Mouse (Mus musculus) fat pad, adult 2 months (tissue): ENCODE data around the gene Homer2.

Source experiments
- DNase-seq: peaks from one replicate; pipeline ENCODE4 v3.0.0-alpha.2; 2011; ENCODE audit warnings: low read depth, low spot score; ENCODE audit errors: extremely low read depth

Gene Homer2

DNA sequence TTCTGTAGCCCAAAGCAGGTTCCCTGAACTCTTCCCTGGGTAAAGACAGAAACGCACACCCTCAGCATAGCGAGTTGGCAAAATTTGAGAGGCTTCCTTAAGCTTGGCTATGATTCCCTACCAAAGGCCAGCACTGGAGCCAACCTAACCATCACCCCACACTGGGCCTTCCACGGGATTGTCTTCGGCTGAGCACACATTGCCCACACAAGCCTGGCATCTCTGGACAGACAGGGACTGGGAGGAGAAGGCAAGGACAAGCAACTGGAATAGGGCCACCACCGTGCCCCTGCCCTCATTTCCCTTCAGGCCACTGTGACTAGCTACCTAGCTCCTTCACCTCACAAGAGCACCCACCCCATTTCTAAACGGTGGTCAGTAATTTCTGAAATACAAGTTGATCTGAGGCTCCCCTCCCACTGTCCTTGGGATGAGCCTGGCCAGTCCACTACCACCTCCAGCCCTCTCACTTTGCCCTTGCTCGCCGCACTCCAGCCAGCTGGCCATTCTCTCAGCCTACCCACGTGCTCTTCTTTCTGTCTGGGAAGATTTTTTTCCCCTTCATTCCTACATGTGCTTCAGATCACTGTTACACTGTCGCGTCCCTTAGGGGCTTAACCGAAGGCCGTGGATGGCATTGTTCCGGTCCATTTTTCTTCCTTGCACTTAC, at the start of gene Homer2:
Gene Homer2 (minus strand): TSS at position 57 of the 670 bp plus-strand sequence.
- DNase-seq: no peak

DNA sequence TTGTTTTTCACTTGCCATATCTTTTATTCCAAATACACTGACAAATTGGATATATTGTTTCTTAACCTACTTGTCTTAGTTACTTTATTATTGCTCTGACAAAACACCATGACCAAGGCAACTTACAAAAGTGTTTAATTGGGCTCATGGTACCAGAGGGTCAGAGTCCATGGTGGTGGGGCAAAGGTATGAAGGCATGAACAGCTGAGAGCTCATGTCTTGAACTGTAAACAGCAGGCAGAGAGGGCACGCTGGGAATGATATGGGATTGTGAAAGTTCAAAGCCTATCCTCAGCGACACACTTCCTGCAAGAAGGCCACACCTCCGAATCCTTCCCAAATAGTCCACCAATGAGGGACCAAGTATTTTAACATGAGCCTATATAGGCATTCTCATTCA, 40.6 kb upstream of the Homer2 start:
- DNase-seq: no peak

DNA sequence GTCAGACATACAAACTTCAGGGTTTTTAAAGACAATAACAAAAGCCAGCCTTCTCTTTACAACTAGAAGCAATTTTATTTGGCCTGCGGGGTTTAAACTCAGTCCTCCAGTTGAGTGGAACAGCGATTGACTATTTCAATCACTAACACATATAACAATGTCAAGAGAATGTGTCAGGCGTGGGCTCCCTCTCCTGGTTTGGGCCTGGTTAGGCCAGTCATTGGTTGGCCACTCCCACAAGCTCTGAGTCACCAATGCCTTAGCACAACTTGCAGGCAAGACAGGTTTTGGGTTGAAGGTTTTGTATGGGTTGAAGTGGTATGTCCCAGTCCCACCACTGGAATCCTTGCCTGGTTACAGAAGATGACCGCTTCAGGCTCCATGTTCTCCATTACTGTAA, 36.8 kb upstream of the Homer2 start:
- no peak for DNase-seq

DNA sequence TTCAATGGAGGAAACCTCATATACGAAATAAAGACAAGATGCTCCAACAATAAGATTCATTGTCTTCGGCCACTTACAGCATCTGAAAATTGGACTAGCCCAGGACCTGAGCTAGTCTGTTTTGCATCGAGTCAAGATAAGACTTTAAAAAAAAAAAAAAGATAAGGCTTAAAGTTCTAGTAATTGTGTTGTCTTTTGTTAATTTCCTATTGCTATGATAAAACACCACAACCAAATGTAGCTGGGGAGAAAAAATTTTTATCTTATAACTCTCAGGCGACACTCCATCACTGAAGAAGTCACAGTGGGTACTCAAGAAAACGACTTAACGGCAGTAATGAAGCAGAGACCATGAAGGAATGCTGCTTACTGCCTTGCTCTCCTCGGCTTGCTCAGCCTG, 32.7 kb upstream of the Homer2 start:
- DNase-seq: no peak

DNA sequence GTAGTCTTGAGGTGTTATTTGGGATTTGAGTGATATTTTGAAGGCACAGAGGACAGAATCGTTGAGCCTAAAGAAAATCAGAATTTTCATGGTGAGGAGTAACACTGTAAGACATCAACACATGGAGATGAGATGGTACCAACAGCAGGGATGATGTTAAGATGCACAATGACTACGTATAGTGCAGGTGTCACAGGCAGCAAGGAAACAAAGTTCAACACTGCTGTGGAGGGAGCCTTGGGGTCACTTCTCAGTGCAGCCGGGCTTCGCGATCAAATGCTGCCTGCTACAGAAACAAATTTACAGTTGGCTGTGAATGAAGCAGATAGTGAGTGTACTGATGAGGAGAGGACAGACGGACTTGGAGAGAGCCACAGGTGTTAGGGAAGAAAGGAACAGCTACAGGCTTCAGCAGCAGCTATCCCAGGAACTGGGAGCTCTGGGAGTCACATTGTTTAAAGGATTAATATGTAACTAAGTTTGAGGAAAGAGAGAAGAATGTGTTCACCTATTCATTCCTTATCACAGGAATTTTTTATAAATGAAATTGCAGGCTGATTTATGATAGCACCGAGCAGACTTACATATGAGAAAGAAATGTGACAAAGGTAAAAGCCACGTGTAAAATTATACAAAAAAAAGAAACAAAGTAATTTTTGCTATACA, 31.5 kb upstream of the Homer2 start:
- DNase-seq: no peak

DNA sequence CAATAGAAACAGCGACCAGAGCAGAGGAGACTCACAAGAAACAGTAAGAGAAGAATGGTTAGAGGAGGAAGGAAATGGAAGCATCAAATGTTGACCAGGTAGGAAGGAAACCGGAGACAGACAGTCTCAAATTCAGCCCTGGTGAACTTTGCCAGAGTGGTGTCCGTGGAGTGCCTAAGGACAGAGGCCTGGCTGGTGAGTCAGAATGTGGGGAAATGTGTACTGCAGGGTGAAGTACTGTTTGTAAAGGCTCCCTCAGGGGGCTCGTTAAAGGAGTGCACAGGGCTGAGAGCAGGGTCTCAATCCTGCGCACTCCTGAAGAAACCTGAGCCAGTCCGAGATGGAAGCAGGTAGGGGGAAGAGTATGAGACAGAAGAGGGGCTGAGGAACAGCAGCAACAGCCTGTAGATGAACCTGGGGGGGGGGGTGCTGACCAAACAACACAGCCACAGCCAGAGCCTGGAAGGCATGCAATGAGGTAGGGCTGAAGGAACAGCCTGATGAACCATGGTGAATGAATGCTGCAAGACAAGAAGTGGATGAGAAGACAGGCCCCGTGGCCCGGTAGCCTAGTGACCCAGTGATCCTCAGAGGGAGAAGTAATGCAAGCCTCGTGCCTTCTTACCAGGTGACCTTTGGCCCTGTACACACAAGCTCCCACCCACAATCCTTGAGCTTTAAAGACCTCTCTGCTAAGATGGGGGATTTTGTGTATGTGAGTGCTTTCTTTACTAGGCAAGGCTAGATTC, 28.1 kb upstream of the Homer2 start:
- DNase-seq: no peak

DNA sequence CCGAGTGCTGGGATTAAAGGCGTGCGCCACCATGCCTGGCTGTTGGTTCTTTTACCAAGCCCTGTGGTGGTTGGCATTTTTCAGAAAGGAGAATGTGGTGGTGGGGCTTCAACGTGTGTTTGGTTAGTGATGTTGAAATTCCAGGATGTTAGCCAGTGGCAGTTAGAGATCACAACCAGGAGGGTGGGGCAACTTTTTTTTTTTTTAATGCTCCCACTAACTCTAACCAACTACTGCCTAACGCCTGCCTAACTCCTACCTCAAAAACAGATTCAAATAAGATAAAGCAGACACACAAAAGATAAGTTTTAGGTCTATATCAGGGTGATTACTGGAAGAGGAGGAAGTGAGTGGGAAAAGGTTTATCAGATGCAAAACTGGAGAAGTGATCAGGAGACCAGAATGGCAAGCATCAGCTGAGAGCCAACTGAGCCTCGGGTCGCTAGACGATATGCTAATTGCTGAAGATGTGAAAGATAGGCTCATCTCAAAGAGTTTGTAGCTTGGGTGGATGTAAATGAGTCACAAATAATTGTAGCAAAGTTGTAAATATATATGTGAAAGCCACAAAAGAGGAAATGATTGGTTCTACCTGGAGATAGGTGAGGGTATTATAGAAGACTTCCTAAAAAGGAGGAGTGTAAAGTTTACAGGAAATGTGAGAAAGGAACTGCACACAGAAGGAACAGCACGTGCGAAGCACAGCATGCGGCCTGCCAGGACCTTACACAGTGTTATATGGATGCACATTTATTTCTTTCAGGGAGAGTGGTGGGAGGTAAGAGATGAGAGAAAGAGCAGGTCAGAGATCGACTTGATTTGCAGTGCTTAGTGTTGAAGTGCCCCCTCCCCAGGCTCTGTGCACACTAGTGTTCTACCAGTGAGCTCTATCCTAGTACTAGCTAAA, 25.1 kb upstream of the Homer2 start:
- no peak for DNase-seq

DNA sequence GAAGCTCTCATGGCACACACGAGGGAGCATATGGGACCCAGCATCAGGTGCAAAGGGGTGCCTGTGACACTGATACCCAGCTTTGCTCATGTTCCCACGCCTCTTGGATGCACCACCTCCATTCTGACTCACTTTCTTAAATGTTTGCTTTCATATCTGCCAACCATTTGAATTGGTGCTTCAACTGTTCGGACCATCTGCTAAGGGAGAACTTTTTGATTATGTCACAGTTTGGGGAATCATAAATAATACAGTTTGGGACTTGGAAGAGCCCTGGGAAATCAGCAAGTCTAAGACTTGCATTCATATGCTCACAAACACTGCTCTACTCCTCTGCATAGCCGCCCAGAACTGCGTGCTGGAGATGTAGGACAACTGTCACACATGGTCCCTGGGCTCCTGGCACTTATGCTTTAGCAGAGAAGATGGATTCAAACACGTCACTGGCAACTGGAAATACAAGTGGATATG, 23.9 kb upstream of the Homer2 start:
- no peak for DNase-seq

DNA sequence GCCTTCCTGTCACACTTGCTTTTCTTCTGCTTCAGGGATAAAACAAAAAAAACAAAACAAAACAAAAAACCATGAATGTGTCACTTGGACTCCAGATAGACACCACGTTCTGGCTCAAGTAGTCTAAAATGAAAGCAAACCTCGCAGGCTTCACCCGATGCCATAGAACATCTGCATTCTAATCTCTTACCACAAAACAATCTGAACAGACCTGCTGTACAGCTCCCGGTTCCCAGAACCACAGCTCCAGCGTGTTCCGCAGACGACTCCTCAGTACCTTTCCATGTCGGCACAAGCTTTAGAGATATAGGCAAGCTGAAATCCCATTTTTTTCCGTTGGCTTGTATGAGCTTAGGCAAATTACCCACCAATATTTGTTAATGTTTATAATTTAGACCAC, 22.5 kb upstream of the Homer2 start:
- no peak for DNase-seq

DNA sequence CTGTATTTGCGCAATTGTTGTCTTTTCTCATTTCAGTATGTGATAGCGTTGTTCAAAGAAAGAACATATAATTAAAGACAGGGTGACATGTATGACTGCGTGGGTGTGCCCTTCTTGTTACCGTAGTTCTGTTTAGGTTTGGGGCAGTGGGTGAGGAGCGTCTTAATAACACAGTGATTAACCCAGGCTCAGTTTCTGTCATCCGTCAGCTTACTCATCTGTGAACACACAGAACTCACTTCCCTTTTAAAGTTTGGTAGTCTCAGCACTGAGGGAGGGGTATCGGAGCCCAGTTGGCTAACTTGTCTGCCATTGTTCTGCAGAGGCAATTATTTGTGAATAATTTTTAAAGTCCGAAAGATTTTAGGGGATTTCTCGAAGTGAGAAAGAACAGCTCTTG, 20.4 kb upstream of the Homer2 start:
- DNase-seq: no peak

DNA sequence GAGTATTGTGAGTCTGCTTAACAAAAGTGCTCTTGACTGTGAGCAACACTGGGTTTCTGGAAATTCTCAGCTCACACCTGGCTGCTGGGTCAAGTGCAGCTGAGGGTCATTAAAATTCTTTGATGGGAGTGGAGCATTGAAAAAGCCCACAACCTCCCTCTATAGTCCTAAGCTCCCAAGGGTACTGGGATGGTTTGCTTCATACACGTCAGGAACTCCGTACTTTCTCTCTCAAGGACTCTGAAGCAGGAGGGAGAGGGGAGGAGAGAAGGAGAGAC, 19.3 kb upstream of the Homer2 start:
- DNase-seq: no peak

DNA sequence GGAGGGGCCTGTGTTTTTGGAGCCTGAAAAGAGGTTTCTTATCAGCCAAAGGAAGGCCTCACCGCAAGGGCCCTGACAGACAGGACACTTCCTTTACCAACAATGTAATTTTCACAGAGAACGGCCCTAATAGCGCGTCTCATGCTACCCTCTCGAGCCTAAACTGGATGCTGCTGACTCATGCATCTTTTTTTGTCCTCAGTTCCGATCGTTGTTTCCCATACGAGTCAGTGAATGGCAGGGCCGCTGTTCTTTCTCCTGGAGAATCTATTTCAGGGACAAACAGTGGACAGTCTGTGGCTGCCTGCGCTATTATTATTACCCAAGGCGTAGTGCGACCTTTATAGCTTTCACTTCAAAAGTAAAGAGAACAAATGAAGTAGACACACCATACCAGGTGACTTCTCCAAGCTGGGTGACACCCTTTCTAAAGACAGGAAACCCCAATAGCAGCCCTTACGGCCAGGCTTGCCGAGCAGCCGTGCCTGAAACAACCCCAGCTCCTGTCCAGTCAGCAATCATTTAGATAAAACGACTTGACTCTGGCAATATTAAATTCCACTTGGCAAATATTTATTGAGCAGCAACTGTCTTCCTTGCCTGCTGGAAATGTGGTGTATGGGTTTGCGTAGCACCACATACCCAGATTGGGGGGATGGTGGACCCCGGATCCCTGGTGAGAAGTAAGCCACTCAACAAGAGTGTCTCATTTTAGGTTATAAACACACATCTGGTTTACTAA, 18.8 kb upstream of the Homer2 start:
- no peak for DNase-seq

DNA sequence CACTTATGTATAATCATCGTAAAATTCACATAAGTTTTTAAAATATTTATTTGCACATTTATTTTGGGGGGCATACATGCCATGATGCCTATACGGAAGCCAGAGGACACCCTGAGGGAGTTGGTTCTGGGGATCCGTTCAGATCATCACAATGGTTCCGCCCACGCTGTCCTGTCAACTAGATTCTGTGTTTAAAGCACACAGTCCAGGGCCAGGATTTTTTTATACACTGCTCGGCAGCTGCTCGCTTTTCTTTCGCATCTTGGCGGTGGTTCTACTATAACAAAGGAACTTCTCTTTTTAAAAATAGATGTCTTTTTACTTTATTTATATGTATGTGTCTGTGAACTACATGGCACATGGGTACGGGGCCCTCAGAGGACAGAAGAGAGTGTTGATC, 16.5 kb upstream of the Homer2 start:
- DNase-seq: no peak

DNA sequence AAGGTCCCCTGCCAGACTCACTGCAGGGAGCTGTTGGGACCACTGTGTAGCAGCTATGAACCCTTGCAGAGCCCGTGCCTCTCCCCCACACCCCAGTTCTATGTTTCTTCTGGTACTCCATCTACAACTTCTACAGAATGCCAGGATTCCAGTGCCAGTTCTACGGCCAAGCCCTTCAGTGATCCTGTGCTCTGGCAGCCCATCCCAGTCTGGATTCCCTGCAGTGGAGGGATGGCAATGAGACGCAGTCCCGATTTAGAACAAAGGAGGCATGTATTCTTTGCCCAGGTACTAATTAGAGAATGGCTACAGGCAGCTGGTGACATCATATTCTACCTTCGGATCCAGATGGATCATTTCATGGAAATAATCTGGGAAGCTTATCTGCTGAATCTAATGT, 13.9 kb upstream of the Homer2 start:
- DNase-seq: no peak

DNA sequence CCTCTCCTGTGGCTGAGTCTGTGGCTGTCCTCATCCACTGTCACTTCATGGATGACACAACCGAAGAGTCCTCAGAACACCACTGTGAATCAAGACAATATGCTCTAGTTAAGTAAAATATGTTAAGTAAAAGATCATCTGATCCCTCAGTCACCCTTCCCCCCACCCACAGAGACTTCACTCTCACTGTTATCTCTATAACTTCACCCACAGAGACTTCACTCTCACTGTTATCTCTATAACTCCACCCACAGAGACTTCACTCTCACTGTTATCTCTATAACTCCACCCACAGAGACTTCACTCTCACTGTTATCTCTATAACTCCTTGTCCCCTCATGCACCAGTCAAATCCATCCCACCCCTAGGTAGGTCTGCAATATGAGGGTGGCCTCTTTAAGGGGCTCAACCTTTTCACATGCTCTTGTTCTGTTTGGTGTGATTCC, 11.9 kb upstream of the Homer2 start:
- no peak for DNase-seq

DNA sequence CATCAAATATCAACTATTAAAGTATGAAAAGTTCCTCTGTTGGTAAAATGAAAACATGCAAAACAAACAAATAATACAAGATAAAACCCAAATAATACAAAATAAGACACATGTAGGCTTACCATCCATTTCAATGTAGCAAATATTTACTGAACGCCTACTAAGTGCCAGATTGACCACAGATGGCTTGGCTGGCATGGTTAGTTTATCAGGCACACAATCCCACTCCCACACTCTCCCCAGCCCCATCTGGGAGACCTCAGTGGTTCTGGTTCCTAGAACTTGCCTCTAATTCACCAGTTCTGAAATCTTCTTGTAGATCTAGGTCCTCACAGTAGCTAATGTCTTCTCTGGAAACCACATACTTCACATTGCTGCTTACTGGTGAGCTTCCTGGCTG, 11.3 kb upstream of the Homer2 start:
- no peak for DNase-seq

DNA sequence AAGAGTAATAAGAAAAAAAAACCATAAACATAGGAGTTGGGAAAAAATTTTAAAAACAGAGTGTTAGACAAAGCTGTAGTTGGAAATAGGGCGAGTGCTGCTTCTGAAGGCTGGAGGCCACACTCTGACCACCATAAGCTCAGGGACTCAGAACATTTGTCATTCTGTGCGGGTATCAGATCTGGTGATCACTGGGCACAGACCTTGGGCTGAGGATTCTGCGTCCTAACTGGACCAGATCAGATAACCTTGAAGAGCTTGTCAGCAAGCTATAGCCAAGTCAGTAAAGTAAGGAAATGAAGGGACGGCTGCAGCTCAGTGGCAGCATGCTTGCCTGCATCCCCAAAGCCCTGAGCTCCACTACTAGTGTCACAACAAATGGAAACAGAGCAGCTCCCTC, 2.8 kb upstream of the Homer2 start:
- no peak for DNase-seq

DNA sequence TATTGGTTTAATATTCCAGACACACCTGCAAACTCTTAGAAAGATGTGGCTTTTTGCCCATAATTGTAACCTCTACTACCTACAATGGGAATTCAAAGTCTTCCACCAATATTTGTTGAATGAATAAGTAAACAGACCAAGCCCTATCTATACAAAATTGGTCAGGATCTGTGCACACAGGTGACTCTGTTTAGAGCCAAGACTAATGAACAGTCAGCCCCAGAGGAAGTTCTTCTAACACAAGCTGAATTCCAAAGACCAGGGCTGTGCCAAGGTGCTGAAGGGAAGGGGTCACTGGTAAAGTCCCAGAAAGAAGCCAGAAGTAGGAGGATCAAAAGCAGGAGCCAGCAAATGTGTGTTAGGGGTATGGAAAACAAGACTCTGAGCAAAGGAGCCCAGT, 838 bp upstream of the Homer2 start:
- no peak for DNase-seq

DNA sequence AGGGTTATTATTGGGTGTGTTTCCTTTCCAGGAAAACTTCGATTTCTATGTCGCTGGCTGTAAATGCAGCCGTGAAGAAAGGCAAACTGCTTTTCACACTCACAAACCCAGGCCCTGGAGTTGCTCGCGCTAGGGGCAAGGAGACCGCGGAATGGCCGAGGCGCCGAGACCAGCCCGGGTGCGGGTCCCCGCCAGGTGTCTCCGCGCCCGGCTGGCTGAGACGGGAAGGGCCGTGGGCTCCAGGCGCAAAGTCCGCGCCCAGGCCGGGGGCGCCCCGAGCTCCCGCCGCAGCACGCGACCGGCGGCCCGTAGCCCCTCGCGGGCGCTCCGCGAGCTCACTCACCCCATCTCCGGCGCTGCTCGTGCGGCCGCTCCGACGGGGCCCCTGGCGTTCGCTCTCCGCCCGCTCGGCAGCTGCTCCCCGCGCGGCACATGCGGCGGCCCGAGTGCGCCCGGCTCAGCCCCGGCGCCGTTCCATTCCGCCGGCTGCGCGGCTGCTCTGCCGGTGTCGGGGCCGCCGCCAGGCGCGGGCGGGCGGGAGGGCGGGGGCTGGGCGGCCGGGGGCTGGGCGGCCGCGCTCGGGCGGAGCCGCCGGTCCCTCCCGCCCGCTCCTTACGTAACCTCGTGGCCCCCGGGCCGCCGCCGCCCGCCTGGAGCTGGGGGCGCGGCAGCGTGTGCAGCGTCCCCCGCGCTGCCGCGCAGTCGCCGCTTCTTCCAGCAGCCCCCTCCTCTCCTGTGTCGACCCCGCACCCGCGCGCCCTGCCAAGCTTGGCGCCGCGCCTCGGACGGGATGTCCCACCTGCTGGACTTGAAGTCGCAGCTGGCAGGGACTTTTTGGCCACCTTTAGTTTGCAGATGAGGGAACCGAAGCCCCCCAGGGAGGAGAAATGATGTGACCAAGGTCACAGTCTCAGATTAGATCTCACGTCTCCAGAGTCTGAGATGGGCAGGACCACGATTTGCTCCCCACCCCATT, 623 bp downstream of the Homer2 start:
- no peak for DNase-seq
